Comparison of ENCODE assay signal across 15 mouse cellular contexts in the genomic region with DNA sequence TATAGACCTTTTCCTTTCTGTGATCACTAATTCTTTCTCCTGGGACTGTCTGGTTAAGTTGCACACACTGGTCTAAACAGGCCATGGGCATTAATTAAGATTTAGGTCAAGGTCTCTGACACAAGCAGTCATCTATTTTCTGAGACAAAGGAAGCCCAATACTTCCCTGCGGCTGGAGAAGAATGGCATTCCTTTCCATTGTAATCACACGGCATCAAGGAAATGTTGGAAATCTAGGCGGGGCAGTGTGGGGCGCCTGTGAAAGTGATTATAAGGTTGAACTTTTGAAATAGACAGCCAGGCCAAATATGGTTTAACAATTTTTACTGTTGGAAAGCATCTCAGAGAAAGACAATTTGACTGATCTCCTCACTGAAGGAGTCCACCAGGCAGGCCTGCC. TPM values are rescaled to one million over a fixed set of nuclear protein-coding genes. Genes with fewer than 3 reads are reported as not detected.
DNase-seq lines count a peak whose midpoint lies in the region; ATAC-seq lines count a peak whose summit lies in the region.
"Had no signal": no experiment of that assay in that cellular context is flagged by ENCODE, and none has a peak within 500 bp of the region (broad histone marks: within the 10 kb centered on the region; RNA-seq: fewer than 3 reads in every experiment).

No protein-coding gene starts in this region.

- WGBS in kidney, embryonic 16.5 days, result 62% methylated on average over 4 of the region's 4 CpGs
- 46% methylated on average over 4 of the region's 4 CpGs for WGBS in forebrain, embryonic 15.5 days

- H3K27me3 ChIP-seq in kidney, embryonic 16.5 days (ENCODE audit: insufficient read depth, low read length), result no peaks in the 10 kb centered on the region
- no peaks in the 10 kb centered on the region for H3K27me3 ChIP-seq in forebrain, embryonic 15.5 days

- ATAC-seq in kidney, embryonic 16.5 days (ENCODE audit: low FRiP score, low TSS enrichment), result no peak
- no peak for ATAC-seq in forebrain, embryonic 15.5 days (replicated peaks)
- ATAC-seq in activated CD4-positive, CD25-positive, alpha-beta regulatory T cell, adult 4 months, result no peak
- ATAC-seq: midbrain, embryonic 16.5 days had no signal

- no peaks in the 10 kb centered on the region for H3K4me1 ChIP-seq in kidney, embryonic 16.5 days (ENCODE audit: insufficient read depth, low read length)
- no peaks in the 10 kb centered on the region for H3K4me1 ChIP-seq in forebrain, embryonic 15.5 days
- H3K4me1 ChIP-seq: hindbrain, embryonic 13.5 days had no signal

- no peak overlapping the region for H3K9ac ChIP-seq in kidney, embryonic 16.5 days (replicated peaks; ENCODE audit: low read length)
- H3K9ac ChIP-seq in forebrain, embryonic 15.5 days (replicated peaks), result no peak overlapping the region
- H3K9ac ChIP-seq: hindbrain, embryonic 13.5 days; liver, embryonic 14.5 days had no signal

- no peak overlapping the region for H3K27ac ChIP-seq in kidney, embryonic 16.5 days (ENCODE audit: low read length)
- H3K27ac ChIP-seq in forebrain, embryonic 15.5 days (replicated peaks), result no peak overlapping the region
- H3K27ac ChIP-seq: hindbrain, embryonic 13.5 days; layer of hippocampus, adult 2 months; liver, embryonic 14.5 days; stomach, postnatal 0 days had no signal

- DNase-seq in adrenal gland, adult 8-10 months, result peak; percentile 42
- no peak for DNase-seq in adrenal gland, adult 18-20 months (ENCODE audit: low spot score in 2 of 2)
- DNase-seq in kidney, adult 11 months, result peak; percentile 58
- peak; percentile 26 for DNase-seq in fat pad, adult 2 months (ENCODE audit: extremely low read depth, low read depth, low spot score)
- DNase-seq in lung, postnatal 10 days, result peak; percentile 53
- DNase-seq: cerebellum, adult 8-10 months had no signal

- H3K4me2 ChIP-seq in kidney, embryonic 16.5 days (replicated peaks; ENCODE audit: low read depth, low read length), result no peak overlapping the region
- H3K4me2 ChIP-seq in forebrain, embryonic 15.5 days (replicated peaks), result no peak overlapping the region
- H3K4me2 ChIP-seq: hindbrain, embryonic 13.5 days had no signal

- no peaks in the 10 kb centered on the region for H3K9me3 ChIP-seq in kidney, embryonic 16.5 days (ENCODE audit: low read length)
- H3K9me3 ChIP-seq in forebrain, embryonic 15.5 days, result no peaks in the 10 kb centered on the region
- H3K9me3 ChIP-seq: G1E; hindbrain, embryonic 13.5 days had no signal

- no peaks in the 10 kb centered on the region for H3K36me3 ChIP-seq in kidney, embryonic 16.5 days (ENCODE audit: insufficient read depth, low read length)
- H3K36me3 ChIP-seq in forebrain, embryonic 15.5 days, result no peaks in the 10 kb centered on the region
- H3K36me3 ChIP-seq: G1E; hindbrain, embryonic 13.5 days had no signal

- H3K4me3 ChIP-seq in kidney, embryonic 16.5 days (ENCODE audit: low read length), result no peak overlapping the region
- no peak overlapping the region for H3K4me3 ChIP-seq in forebrain, embryonic 15.5 days
- H3K4me3 ChIP-seq: hindbrain, embryonic 13.5 days; layer of hippocampus, adult 2 months had no signal

RNA-seq across cellular contexts. Expression of gene Nedd9, which starts 10.9 kb away (rescaled TPM):
- 10 to 100 TPM; 14.0 to 30.6 (median 24.2) TPM for total RNA-seq in adrenal gland, adult 8-10 months (2022)
- 10 to 100 TPM; 19.3 to 21.9 TPM for total RNA-seq in adrenal gland, adult 18-20 months (2021)
- polyA plus RNA-seq in kidney, embryonic 16.5 days (2015; fragmentation: Nextera tagmentation; extraction: Ambion mirVana), result 27.9 and 28.5 TPM in 2 replicates
- 25.4 and 26.5 TPM in 2 replicates for polyA plus RNA-seq in forebrain, embryonic 15.5 days (2015; fragmentation: Nextera tagmentation; extraction: Ambion mirVana)
- polyA plus RNA-seq in activated CD4-positive, CD25-positive, alpha-beta regulatory T cell, adult 4 months (2017; shearing (Covaris generic)), result 100 to 1,000 TPM; 129 to 130 TPM
- polyA plus RNA-seq: G1E had no signal

Comparison
In these comparisons a context has a peak if more than half of its experiments do, and no peak if none do; other contexts are left out.
1. DNase-seq: peak in adrenal gland, adult 8-10 months (single experiment), kidney, adult 11 months (single experiment), fat pad, adult 2 months (single experiment) and lung, postnatal 10 days (single experiment); none in adrenal gland, adult 18-20 months (0 of 2).